Mouse (Mus musculus) stomach, postnatal 0 days (tissue): ENCODE results near the gene Cd83.

Source experiments
- CTCF ChIP-seq: IDR thresholded peaks from 2 replicates; pipeline ENCODE4 v1.5.1; 2016; ENCODE audit warnings: antibody characterized with exemption, low read depth, mild to moderate bottlenecking, moderate library complexity
- EP300 ChIP-seq: optimal IDR thresholded peaks from 2 replicates; pipeline ENCODE3; 2016; ENCODE audit warnings: antibody characterized with exemption

GRCm38 (mm10) chr13:43777321-43778002 is 7.1 kb upstream of the Cd83 start:
- TF ChIP-seq CTCF (no peak), EP300 (no peak)
